Mouse (Mus musculus) cerebellum, adult 2 months (tissue): ENCODE measurements at regions not wholly inside any gene's neighbourhood (a gene's known extent, or its start where the extent isn't known, plus 50 kb on each side); places are given as distances from the start of the nearest gene placed in this dataset.

ENCODE experiments used
- DNase-seq, 2 experiments: peaks; one replicate each; pipeline ENCODE4 v3.0.0; 2021
- H3K27ac ChIP-seq: fragments of 200-500 bp; 2 replicates; pipeline ENCODE4 v1.5.1; 2012; ENCODE audit warnings: low read length, control low read depth, inconsistent platforms; ENCODE audit not compliant: insufficient read depth
- H3K27me3 ChIP-seq: fragments of 200-500 bp; 2 replicates; pipeline ENCODE4 v1.6.1; 2012; ENCODE audit warnings: inconsistent platforms, mild to moderate bottlenecking, low read length, moderate library complexity; ENCODE audit not compliant: control insufficient read depth, insufficient read depth
- H3K4me1 ChIP-seq: fragments of 200-500 bp; 2 replicates; pipeline ENCODE4 v1.6.1; 2011; ENCODE audit warnings: low read length; ENCODE audit not compliant: control insufficient read depth, insufficient read depth
- H3K4me3 ChIP-seq: fragments of 200-500 bp; replicated peaks from 2 replicates; pipeline ENCODE3; 2011; ENCODE audit warnings: mild to moderate bottlenecking, low read depth, low read length, control low read depth; ENCODE audit not compliant: insufficient read depth
- CTCF ChIP-seq: fragments of 200-500 bp; IDR thresholded peaks from 2 replicates; pipeline ENCODE4 v1.5.1; 2011; ENCODE audit warnings: low read depth, mild to moderate bottlenecking, control low read depth, low read length, moderate library complexity, borderline replicate concordance; ENCODE audit not compliant: insufficient read depth
- POLR2A ChIP-seq: fragments of 200-500 bp; IDR thresholded peaks from 2 replicates; pipeline ENCODE4 v1.6.1; 2011; ENCODE audit warnings: low read length, control low read depth, borderline replicate concordance; ENCODE audit not compliant: insufficient read depth
- WGBS: fragments of 180-500 bp; shearing (Covaris S2); methylation state at CpG from one replicate; pipeline ENCODE4 v1.1.7; 2018; 5-methylcytosine and 5-hydroxymethylcytosine counted together

DNA sequence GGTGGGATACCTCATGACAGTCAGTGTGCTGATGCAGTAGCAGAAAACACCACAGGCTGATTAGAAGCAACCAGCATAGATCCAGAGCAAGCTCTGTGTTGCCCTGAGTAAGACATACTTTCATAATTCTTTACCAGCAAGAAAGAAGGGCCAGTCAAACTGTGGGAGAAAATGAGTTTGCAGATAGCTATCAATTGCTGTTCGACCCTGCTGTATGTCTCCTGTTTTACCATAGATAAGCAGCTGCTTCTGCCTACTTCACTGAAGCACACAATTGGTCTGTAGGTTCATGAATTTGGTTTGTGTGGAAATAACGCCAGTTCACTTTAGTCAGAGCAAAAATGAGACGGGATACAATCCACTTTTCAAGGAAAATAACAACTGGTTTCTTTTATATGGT lies 373.4 kb upstream of the Pbx1 start:
- H3K27me3 ChIP-seq, result no peaks in the 10 kb centered on the region
- no peak overlapping the region for H3K27ac ChIP-seq
- no peak for DNase-seq
- H3K4me3 ChIP-seq, result no peak overlapping the region
- H3K4me1 ChIP-seq, result no peaks in the 10 kb centered on the region
- TF ChIP-seq POLR2A, result no peak
- WGBS, result 86% methylated on average over 3 of the region's 3 CpGs

DNA sequence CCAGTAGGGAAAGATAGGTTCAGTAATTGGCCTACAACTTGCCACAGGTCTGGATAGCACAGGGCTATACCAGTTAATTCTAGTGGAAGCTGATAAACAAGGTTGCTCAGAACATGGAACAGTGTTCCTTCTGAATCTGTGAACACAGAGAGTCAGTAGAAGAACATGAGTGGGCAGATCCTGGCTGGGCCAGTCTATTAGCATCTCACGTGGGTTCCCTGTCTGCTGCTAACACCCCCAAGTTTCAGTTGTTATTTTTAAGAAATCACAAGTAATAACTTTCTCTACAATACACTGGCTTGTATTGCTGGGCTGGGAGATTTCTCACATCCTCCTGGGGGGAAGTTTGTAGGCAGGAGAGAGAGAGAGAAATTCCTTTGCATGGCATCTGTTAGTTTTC lies 369.0 kb upstream of the Pbx1 start:
- H3K4me3 ChIP-seq, result no peak overlapping the region
- H3K27me3 ChIP-seq, result no peaks in the 10 kb centered on the region
- DNase-seq, result no peak
- no peak overlapping the region for H3K27ac ChIP-seq
- WGBS, result 80% methylated on average over 1 of the region's 1 CpGs
- H3K4me1 ChIP-seq, result no peaks in the 10 kb centered on the region
- TF ChIP-seq CTCF (no peak), POLR2A (no peak)

- Histone ChIP-seq H3K4me1 (no peaks in the 10 kb centered on the region), H3K4me3 (no peak overlapping the region)
- WGBS, result 44% methylated on average over 3 of the region's 3 CpGs
Observed at GRCm38 (mm10) chr1:168786731-168787130, 354.7 kb upstream of the Pbx1 start.

DNA sequence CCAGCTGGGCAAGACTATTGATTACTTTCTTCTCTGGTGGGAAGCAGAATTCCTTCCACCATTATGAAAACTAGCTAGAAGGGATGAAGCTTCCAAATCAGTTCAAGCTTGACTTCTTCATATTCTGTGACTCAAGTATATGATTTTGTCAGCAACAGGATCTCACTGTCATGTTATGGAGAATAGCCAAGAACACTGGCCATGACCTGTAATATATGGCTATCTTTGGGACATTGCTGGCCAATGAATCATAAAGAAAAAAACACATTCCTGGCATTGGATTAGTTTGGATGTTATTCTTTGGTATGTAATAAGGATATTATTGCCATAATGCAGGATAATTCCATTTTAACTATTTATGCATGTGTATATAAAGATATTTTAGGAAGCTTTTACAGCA lies 351.8 kb upstream of the Pbx1 start:
- no peak for DNase-seq
- TF ChIP-seq POLR2A (no peak), CTCF (no peak)
- H3K4me3 ChIP-seq, result no peak overlapping the region
- H3K4me1 ChIP-seq, result no peaks in the 10 kb centered on the region
- no peak overlapping the region for H3K27ac ChIP-seq
- H3K27me3 ChIP-seq, result no peaks in the 10 kb centered on the region; the same call in 1 of the 2 replicates

More at GRCm38 (mm10) chr1:168786731-168787130, 354.7 kb upstream of the Pbx1 start:
- TF ChIP-seq POLR2A, result no peak
- no peak for TF ChIP-seq CTCF
- Histone ChIP-seq H3K27ac (no peak overlapping the region), H3K27me3 (no peaks in the 10 kb centered on the region; the same call in 1 of the 2 replicates)
- DNase-seq, result no peak

DNA sequence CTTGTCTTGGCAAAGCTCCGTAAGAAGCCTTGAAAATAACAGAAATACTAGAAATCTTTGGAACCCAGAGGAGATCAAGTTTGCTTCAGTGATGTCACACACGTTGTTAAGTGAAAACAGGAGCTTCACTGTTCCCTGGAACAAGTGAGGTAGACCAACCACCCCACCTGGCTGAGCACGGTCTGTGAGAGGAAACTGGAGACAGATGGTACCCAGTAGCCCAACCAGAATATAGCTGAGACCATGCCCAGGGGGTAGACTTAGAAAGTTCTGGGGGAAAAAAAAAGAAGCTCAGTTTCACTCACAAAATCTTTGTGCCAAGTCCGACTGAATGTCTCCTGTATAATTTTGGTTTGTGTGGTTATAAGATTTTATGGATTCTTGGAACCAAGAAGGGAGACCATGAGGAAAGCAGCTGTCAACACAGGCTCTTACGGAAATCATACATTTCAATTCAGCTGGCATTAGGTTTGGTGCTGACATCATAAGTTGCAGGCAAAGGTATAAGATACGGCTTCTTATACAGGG lies 332.4 kb upstream of the Pbx1 start:
- Histone ChIP-seq H3K27me3 (no peaks in the 10 kb centered on the region), H3K4me3 (no peak overlapping the region), H3K27ac (no peak overlapping the region), H3K4me1 (no peaks in the 10 kb centered on the region)
- 66% methylated on average over 6 of the region's 6 CpGs for WGBS
- no peak for DNase-seq
- no peak for TF ChIP-seq CTCF
- no peak for TF ChIP-seq POLR2A

DNA sequence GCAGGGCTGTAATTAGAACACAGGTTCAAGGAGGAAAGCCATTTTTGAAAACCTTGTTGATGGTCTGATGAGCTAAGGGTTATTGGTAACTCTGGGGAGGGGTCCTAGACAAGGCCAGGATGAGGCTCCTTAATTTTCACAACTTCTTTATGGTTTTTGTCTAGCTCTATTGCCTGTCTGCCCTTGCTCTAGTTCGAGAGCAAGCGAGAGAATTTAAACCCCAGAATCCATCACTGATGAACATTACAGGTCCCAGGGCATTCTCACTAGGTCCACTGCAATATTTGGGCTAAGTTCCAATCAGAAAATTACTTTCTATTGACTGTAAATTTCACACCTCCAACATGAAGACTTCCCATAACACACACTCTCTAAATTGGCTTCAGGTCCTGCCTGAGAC lies 329.0 kb upstream of the Pbx1 start:
- Histone ChIP-seq H3K27me3 (no peaks in the 10 kb centered on the region), H3K4me3 (no peak overlapping the region), H3K27ac (no peak overlapping the region), H3K4me1 (no peaks in the 10 kb centered on the region)
- no peak for DNase-seq
- TF ChIP-seq POLR2A (no peak), CTCF (no peak)
- WGBS, result 82% methylated on average over 2 of the region's 2 CpGs

- Histone ChIP-seq H3K27me3 (no peaks in the 10 kb centered on the region), H3K4me3 (no peak overlapping the region), H3K27ac (no peak overlapping the region), H3K4me1 (no peaks in the 10 kb centered on the region)
- WGBS, result 31% methylated on average over 1 of the region's 1 CpGs
- DNase-seq, result no peak
- no peak for TF ChIP-seq POLR2A
- TF ChIP-seq CTCF, result no peak
Observed at GRCm38 (mm10) chr1:168760239-168760638, 328.2 kb upstream of the Pbx1 start.

- H3K4me1 ChIP-seq, result no peaks in the 10 kb centered on the region
- no peak overlapping the region for H3K27ac ChIP-seq
- H3K4me3 ChIP-seq, result no peak overlapping the region
- no peak for DNase-seq
- TF ChIP-seq CTCF (no peak), POLR2A (no peak)
- H3K27me3 ChIP-seq, result no peaks in the 10 kb centered on the region
- WGBS, result 91% methylated on average over 2 of the region's 2 CpGs
Observed at GRCm38 (mm10) chr1:168758835-168759234, 326.8 kb upstream of the Pbx1 start.
